Mouse (Mus musculus): ENCODE data around the gene Wbp4.
"Not testable (repeated sequence)": the region's sequence is repeated elsewhere in the genome, so short reads cannot be mapped to it uniquely, and the experiment has no call there.

Gene Wbp4

DNA sequence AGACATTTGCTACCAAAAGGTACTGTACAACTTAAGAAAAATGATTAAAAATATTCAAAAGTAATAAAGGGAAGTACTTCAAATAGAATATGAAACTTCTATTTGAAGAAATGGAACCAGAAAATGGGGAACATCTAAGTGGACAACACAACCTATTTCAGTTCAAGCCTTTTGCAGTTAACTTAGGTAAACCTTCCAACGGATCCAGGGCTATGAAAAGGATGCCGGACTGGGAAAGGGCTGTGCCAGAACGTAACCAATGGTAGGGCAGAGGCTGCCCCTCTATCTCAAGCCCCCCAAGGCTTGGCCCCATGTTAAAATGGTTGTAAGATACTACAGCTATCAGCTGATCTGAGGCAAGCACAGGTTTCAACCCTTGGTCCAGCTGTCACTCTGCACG lies 20.3 kb downstream of the Wbp4 start:
- DNase-seq (ENCODE audit: inconsistent age in 2 of 2, low spot score in 1 of 2) = no peak

DNA sequence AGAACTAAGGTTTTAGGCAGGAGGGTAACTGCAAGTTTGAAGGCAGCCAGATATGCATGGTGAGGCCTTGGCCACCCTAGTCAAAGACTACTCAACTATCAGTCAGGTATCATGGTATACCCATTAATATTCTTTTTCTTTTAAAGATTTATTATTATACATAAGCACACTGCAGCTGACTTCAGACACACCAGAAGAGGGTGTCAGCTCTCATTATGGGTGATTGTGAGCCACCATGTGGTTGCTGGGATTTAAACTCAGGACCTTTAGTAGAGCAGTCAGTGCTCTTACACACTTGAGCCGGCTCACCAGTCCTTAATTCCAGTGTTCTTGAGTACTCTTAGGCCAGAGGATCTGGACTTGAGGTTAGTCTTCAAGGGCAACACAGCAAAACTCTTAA lies 20.9 kb downstream of the Wbp4 start:
- DNase-seq (ENCODE audit: inconsistent age in 2 of 2, low spot score in 1 of 2) = no peak

DNA sequence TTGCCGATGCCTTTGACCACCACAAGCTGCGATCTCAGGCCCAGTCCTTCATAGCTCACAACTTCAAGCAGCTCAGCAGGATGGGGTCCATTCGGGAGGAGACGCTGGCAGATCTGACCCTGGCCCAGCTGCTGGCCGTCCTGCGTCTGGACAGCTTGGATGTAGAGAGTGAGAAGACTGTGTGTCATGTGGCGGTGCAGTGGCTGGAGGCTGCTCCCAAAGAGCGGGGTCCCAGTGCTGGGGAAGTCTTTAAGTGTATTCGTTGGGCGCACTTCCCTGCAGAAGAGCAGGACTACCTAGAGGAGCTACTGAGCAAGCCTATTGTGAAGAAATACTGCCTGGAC lies 28.8 kb downstream of the Wbp4 start:
- DNase-seq (ENCODE audit: inconsistent age in 2 of 2, low spot score in 1 of 2) = not testable (repeated sequence)

DNA sequence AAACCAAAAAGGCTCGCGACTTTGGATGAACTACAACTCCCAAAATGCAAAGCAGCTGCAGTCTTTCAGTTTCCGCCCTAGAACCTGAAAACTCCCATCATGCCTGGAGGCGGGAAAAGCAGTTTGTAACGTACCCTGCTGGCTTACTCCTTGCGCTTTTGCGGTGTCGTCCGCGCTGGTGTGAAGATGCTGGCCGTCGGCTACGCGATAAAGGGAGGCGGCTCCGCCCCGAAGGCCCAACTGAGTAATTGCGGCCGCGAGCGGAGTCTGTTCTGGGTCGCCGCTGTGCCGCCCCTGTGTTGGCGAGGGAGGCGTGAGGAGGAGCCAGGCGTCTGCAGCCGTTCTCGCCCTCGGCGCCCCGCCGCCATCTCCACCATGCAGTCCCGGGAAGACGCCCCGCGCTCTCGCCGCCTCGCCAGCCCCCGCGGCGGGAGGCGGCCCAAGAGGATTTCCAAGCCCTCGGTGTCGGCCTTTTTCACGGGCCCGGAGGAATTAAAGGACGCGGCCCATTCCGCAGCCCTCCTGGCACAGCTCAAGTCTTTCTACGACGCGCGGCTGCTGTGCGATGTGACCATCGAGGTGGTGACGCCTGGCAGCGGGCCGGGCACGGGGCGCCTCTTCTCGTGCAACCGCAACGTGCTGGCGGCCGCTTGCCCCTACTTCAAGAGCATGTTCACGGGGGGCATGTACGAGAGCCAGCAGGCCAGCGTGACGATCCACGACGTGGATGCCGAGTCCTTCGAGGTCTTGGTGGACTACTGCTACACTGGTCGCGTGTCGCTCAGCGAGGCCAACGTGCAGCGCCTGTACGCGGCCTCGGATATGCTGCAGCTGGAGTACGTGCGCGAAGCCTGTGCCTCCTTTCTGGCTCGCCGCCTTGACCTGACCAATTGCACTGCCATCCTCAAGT lies 29.4 kb downstream of the Wbp4 start, which contains the start of gene Kbtbd6:
Kbtbd6 (plus strand) TSS at position 155 of the 910 bp plus-strand sequence.
- peak; percentile 79 to 93 for DNase-seq (ENCODE audit: inconsistent age in 2 of 2, low spot score in 1 of 2)

DNA sequence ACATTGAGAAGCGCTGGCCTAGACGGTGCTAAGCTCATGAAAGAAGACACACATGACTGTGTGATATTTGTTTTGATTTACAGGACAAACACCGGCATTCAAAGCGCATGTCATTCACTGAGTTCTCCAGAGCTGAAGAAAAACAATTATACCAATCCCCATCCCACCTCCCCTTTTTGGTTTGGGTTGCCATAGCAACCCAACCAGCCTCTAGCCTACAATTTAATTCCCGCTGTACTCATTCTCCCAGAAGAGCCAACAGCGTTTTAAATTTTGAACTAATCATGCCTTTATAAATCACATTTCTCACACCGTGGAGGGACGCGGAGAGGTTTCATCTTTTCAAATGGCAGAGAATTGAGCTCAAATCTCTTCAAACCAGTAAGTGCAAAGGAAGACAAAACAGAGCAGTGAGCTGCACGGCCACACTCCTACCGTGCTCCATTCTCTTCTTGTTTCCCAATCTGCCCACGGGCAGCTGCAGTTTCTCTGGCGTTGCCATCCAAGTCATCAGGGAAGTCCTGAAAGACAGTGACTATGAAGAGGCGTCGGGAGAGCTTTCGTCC lies 36.2 kb downstream of the Wbp4 start:
- DNase-seq (ENCODE audit: inconsistent age in 2 of 2, low spot score in 1 of 2) = no peak

DNA sequence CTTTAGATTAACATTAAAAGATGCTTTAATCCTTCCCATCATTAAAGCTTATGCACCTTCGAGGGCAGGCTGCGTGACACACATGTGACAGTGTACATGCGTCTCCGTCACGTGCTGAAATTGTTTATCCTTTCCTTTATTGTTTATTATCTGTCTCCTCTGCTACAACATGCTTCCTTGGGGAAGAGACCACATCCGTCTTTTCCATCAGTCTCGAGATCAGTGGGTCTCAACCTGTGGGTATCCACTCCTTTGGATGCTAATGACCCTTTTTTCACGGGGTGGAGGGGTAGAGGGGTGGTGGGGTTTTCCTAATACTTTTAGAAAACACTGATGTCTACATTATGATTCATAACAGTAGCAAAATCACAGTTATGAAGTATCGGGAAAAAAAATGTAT lies 36.7 kb downstream of the Wbp4 start:
- DNase-seq (ENCODE audit: inconsistent age in 2 of 2, low spot score in 1 of 2) = no peak

DNA sequence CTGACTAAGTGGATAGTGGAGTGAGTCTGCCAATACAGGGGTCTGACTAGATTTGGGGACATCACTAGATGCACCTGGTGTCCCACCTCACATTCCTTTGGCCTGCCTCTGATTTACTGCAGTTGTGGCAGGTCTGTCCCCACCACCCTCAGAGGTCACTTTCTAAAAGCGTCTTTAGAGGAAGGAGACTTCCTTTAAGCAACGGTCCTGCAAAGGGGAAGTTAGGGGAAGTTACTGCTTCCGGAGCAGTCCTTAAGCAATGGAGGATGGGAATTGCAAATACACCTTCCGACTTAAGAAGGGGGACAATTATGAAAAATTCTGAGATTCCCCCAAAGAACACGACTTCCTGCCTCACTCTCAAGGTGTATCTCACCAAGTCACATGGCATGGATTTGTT lies 39.9 kb downstream of the Wbp4 start:
- no peak for DNase-seq (ENCODE audit: inconsistent age in 2 of 2, low spot score in 1 of 2)

DNA sequence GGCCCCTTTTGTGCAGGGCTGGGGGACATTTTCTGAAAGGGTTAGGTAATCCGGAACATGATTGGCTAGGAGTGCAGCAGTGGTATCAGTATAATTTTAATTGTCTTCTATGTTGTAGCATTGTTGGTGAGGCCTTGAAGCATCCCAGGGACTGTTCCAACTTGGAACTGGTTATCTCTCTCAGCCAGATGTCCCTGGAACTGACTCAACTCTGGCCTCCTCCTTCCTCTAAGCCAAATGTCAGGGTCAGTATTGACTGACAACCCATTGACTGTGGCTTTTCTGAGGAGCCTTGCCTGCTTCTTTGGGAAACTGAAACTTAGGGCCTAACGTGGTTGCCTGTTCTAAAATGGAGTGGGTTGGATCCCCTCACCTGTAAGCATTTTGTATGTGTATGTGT lies 40.7 kb downstream of the Wbp4 start:
- peak in 1 of 2 experiments; percentile 42 for DNase-seq (ENCODE audit: inconsistent age in 2 of 2, low spot score in 1 of 2)

DNA sequence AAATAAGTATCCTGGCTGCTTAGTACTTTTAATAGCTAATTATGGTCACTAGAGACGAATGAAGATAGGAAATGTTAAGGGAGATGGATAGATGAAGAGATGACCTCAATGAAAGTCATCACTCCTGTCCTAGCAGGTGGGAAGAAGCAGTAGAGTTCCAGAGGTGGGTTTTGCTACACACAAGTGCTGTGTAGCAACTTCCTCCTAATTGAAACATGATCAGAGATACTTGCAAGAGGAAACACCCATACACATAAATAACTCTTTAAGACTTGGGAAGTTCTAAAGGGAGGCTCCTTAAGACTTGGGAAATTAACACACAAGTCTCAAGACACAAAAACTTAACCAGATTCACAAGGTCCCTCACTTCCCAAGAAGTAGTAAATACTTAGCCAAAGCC lies 47.3 kb downstream of the Wbp4 start:
- DNase-seq (ENCODE audit: inconsistent age in 2 of 2, low spot score in 1 of 2) = no peak

DNA sequence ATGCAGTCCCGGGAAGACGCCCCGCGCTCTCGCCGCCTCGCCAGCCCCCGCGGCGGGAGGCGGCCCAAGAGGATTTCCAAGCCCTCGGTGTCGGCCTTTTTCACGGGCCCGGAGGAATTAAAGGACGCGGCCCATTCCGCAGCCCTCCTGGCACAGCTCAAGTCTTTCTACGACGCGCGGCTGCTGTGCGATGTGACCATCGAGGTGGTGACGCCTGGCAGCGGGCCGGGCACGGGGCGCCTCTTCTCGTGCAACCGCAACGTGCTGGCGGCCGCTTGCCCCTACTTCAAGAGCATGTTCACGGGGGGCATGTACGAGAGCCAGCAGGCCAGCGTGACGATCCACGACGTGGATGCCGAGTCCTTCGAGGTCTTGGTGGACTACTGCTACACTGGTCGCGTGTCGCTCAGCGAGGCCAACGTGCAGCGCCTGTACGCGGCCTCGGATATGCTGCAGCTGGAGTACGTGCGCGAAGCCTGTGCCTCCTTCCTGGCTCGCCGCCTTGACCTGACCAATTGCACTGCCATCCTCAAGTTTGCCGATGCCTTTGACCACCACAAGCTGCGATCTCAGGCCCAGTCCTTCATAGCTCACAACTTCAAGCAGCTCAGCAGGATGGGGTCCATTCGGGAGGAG lies 54.5 kb downstream of the Wbp4 start:
- peak; percentile 37 to 48 for DNase-seq (ENCODE audit: inconsistent age in 2 of 2, low spot score in 1 of 2)

DNA sequence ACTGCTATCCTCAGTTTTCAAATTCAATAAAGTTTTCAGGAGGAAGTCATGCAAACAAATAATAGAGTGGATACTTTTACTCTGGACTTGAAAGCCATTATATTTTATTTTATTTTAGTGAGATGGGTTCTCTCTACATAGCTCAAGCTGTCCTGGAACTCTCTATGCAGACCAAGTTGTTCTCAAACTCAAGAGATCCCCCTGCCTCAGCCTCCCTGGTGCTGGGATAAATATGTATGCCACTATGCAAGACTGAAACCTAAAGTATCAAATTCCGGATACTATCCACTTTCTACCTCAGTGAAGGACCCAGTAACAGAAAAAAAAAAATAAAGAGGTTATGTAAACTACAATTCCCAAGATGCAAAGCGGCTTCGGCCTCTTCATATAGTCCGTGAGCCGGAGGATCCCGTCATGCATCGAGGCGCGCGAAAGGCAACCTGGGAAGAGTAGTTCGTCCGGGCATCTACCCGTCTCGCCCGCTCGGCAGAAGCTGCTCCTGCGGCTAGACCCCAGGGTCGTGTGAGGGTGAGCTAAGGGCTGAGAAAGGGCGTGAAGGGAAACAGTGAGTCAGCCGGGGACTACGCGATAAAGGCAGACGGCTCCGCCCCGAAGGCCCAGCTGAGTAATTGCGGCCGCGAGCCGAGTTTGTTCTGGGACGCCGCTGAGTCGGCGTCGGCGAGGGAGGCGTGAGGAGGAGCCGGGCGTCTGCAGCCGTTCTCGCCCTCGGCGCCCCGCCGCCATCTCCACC lies 55.2 kb downstream of the Wbp4 start, which contains the start of gene Kbtbd7:
Kbtbd7 (plus strand) TSS at position 533 of the 751 bp plus-strand sequence.
- DNase-seq (ENCODE audit: inconsistent age in 2 of 2, low spot score in 1 of 2) = peak; percentile 97 to 98

DNA sequence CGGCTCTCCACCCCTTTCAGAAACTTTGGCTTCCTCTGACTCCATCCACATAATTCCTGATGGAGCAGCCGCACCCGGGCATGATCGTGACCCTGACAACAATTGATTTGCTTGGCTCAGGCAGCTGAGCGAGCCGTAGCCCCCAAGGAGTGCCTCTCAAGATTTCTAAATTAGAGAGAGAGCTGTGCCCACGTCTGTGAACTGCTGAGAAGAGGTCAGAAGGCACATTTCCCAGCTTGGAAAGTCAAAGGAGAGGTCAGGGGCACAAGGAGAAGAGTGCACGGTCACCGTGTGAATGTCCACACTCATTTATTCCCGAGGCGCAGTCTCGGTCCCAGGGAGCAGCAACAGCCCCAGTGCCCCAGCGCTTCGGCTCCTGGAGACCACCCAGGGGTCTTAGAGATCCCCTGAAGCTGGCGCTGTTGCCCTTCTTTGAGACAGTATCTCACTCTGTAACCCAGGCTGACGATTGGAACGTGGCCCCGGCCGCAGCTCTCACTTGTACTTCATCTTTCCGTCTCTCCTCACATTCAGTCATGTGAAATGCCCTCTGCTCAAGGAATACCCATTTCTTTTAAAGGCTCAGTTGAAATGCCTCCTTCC lies 61.1 kb downstream of the Wbp4 start:
- DNase-seq (ENCODE audit: inconsistent age in 2 of 2, low spot score in 1 of 2) = no peak

DNA sequence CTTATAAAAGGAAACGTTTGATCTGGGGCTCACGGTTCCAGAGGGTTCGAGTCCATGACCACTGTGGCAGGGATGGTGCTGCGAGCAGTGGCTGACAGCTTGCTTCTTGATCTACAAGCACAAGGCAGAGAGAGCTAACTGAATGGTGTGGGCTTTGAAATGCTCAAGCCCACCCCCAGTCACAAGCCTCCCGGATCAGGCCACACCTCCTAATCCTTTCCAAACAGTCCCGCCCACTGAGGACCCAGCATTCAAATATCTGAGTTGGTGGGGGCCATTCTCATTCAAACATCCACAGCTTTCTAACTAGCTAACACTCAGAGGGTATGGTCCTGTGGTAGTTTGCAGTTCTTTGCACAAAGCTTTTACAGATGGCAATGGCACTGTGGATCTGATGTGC lies 68.2 kb downstream of the Wbp4 start:
- no peak for DNase-seq (ENCODE audit: inconsistent age in 2 of 2, low spot score in 1 of 2)

DNA sequence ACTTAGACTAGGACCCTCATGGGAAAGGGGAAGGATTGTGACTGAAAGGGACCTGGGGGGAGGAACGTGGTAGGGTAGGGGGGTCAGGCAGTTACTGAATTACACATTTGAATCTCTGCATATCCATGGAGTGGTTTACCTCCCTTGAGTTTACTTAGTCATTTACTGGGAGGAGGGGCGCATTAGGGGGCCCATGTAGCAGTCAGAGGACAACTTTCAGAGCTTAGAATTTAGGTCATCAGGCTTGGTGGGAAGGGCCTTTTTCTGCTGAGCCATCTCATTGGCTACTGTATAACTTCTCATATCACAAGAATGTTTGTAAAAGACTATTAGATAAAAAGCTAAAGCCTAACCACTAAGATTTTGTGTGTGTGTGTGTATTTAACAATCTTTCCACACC lies 70.7 kb downstream of the Wbp4 start:
- peak; percentile 21 to 40 for DNase-seq (ENCODE audit: inconsistent age in 2 of 2, low spot score in 1 of 2)

Data from adrenal gland, adult (tissue).